Mouse (Mus musculus): ENCODE measurements around the gene Ifih1. TPM values are rescaled to one million over a fixed set of nuclear protein-coding genes. Genes with fewer than 3 reads are reported as not detected.

The Ifih1 gene
- polyA plus RNA-seq, 1 experiment = 1.3 TPM

DNA sequence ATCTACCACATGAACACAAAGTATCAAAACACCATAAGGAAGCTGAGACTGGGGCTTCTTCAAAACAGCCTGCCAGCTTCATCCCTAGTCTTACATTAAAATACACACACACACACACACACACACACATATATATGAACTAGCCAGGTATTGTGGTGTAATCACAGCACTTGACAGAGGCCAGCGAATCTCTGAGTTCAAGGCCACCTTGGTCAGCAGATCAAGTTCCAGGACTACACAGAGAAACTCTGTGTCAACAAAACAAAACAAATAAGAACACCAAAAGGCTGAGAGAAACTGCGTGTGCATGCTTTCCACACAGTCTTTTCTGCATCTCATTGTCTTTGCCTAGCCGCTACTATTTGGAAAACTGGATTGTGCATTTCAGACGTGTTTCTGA, 6.4 kb upstream of the Ifih1 start:
- Histone ChIP-seq H3K4me1 (ENCODE audit: control insufficient read depth, insufficient read depth, low read length) (no peaks in the 10 kb centered on the region), H3K4me3 (replicated peaks; ENCODE audit: insufficient read depth, low read depth, low read length) (no peak overlapping the region), H3K27me3 (ENCODE audit: control insufficient read depth, insufficient read depth, low read length) (no peaks in the 10 kb centered on the region), H3K27ac (ENCODE audit: insufficient read depth, low read length) (no peak overlapping the region)
- 92% methylated on average over 4 of the region's 4 CpGs for WGBS
- TF ChIP-seq CTCF (IDR thresholded peaks at IDR 0.05; ENCODE audit: borderline replicate concordance, insufficient read depth, low read depth, low read length) (no peak), POLR2A (IDR thresholded peaks at IDR 0.05; ENCODE audit: borderline replicate concordance, insufficient read depth, low read length) (no peak)
- no peak for DNase-seq

DNA sequence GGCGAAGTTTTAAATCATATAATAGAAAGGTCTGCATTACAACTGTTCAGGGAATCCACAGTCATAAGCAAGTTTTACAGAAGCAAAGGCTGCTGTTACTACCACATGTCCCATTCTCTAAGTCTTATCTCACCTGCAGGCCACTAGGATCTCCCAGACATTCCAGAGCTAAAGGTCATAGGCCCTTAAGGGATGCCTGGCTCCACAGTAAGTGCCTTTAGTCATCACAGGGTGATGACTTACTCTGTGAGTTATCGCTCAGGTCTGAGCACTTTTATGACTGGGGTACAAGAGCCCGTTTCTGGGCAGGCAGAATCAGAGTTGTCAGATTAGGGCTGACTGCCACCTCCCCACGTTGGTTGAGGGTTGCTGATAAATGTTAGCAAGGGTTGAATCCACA, 5.8 kb upstream of the Ifih1 start:
- no peak for DNase-seq
- WGBS = 84% methylated on average over 4 of the region's 4 CpGs
- H3K4me3 ChIP-seq (replicated peaks; ENCODE audit: insufficient read depth, low read depth, low read length) = no peak overlapping the region
- H3K27ac ChIP-seq (ENCODE audit: insufficient read depth, low read length) = no peak overlapping the region
- no peaks in the 10 kb centered on the region for H3K27me3 ChIP-seq (ENCODE audit: control insufficient read depth, insufficient read depth, low read length)
- H3K4me1 ChIP-seq (ENCODE audit: control insufficient read depth, insufficient read depth, low read length) = no peaks in the 10 kb centered on the region
- TF ChIP-seq POLR2A (IDR thresholded peaks at IDR 0.05; ENCODE audit: borderline replicate concordance, insufficient read depth, low read length) = no peak
- no peak for TF ChIP-seq CTCF (IDR thresholded peaks at IDR 0.05; ENCODE audit: borderline replicate concordance, insufficient read depth, low read depth, low read length)

DNA sequence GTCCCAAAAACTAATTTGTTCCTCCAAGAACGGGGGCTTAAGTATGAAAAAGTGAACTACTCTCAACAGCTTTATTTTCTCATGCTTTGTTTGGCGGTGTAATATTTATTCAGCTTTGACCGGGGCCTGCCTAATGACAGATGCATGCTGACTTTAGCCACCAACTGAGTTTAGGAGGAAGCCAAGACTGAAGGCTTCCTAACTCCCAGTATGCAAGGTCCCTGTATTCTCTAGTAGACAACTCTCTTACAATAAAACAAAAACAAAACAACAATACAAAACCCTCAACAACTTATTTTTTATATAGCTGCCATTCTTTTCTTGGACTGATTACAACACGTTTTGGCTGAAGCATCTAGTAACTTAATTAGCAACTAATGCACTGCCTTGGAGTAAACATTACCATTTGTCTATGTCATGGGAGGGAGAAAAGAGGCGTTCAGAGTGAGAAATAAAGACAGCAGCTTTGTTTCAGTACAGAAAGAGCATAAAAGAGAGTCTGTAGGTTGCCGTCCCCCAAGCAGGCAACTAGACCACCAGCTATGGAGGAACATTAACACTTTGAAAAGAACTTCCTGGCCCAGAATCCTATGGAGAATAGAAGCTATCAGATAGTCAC, 725 bp upstream of the Ifih1 start:
- Histone ChIP-seq H3K4me3 (replicated peaks; ENCODE audit: insufficient read depth, low read depth, low read length) (no peak overlapping the region), H3K27ac (ENCODE audit: insufficient read depth, low read length) (no peak overlapping the region), H3K27me3 (ENCODE audit: control insufficient read depth, insufficient read depth, low read length) (no peaks in the 10 kb centered on the region), H3K4me1 (ENCODE audit: control insufficient read depth, insufficient read depth, low read length) (no peaks in the 10 kb centered on the region)
- no peak for DNase-seq
- TF ChIP-seq CTCF (IDR thresholded peaks at IDR 0.05; ENCODE audit: borderline replicate concordance, insufficient read depth, low read depth, low read length) = no peak
- WGBS = 27% methylated on average over 6 of the region's 6 CpGs

DNA sequence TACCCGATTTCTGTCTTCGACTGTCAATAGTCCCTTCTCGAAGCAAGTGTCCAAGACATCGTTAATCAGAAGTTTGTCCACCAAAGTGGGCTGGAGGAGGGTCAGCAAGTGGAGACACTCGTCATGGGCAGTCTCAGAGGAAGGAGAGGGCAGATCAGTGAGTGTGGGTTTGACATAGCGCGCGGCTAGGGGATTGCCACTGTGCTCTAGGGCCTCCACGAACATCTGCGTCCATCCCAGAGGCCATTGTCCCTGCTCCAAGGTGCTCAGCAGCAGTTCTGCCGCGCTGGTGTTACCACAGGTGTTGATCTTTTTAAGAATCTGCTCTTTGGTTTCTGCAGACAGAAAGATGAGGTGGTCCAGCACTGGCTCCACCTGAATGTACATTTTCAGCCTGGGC, 580 bp downstream of the Ifih1 start:
- 54% methylated on average over 12 of the region's 12 CpGs for WGBS
- DNase-seq = no peak
- TF ChIP-seq POLR2A (IDR thresholded peaks at IDR 0.05; ENCODE audit: borderline replicate concordance, insufficient read depth, low read length) = no peak
- TF ChIP-seq CTCF (IDR thresholded peaks at IDR 0.05; ENCODE audit: borderline replicate concordance, insufficient read depth, low read depth, low read length) = no peak
- H3K27ac ChIP-seq (ENCODE audit: insufficient read depth, low read length) = no peak overlapping the region
- no peak overlapping the region for H3K4me3 ChIP-seq (replicated peaks; ENCODE audit: insufficient read depth, low read depth, low read length)
- H3K27me3 ChIP-seq (ENCODE audit: control insufficient read depth, insufficient read depth, low read length) = no peaks in the 10 kb centered on the region
- no peaks in the 10 kb centered on the region for H3K4me1 ChIP-seq (ENCODE audit: control insufficient read depth, insufficient read depth, low read length)

DNA sequence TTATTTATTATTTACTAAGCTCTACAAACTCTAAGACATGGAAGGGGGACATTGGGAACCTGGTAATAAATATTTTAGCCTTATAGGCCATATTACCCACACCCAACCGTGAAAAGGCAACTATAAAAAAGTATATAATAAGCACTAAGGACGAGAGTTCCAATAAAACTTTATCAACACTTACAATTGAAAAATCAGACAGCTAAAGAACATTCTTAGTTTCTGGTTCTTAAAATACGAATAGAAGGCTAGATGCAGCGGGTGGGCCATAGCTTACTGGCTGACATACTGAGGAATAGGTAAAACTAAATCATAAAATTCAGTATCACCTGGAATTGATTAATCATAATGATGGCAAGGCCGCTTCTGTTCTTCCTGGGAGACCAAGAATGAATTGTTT, 1.2 kb downstream of the Ifih1 start:
- TF ChIP-seq CTCF (IDR thresholded peaks at IDR 0.05; ENCODE audit: borderline replicate concordance, insufficient read depth, low read depth, low read length) = no peak
- no peak for TF ChIP-seq POLR2A (IDR thresholded peaks at IDR 0.05; ENCODE audit: borderline replicate concordance, insufficient read depth, low read length)
- H3K27ac ChIP-seq (ENCODE audit: insufficient read depth, low read length) = no peak overlapping the region
- H3K27me3 ChIP-seq (ENCODE audit: control insufficient read depth, insufficient read depth, low read length) = no peaks in the 10 kb centered on the region
- 97% methylated on average over 5 of the region's 5 CpGs for WGBS
- no peak overlapping the region for H3K4me3 ChIP-seq (replicated peaks; ENCODE audit: insufficient read depth, low read depth, low read length)
- no peaks in the 10 kb centered on the region for H3K4me1 ChIP-seq (ENCODE audit: control insufficient read depth, insufficient read depth, low read length)
- DNase-seq = no peak

DNA sequence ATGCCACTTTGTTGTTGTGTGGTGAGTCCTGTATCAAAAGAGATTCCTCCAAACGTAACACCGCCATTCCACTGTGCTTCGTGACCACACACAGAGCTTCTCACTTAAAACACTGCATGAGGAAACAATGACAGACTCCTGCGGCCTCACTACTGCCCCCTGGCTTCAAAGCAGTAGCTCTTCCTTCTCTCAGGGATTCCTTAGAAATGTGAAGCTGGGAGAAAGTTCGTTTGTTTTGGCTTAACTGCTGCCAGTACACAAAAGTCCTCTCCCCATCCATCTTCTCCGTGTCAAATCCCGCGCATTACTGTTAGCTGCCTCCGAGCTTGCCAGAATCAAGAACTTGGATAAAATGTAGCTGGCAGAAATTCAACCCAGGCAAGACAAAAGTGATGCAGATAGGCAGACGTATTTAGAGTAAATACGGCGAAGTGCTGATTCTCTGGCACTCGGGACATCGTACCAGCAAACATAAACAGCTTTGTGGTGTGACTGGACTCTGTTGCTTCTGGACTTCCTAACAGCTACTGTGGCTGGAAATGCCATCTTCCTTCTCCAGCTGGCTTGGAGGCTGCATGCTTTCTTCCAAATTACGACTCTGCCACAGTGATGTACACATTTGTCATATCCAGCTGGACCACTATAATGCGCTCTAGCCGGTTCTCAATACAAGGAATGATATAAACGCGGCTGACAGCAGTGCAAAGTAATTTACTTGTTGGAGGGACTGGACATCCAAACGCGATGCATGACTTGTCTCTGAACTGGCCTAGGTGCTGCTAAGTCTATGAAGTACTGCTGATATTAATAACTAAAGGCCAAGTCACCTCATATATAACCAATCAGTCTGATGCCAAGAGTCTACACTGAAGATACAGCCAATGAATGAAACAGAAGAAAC, 2.4 kb downstream of the Ifih1 start:
- TF ChIP-seq POLR2A (IDR thresholded peaks at IDR 0.05; ENCODE audit: borderline replicate concordance, insufficient read depth, low read length) (no peak), CTCF (IDR thresholded peaks at IDR 0.05; ENCODE audit: borderline replicate concordance, insufficient read depth, low read depth, low read length) (peak; percentile 12; the same call in 1 of the 2 replicates)
- Histone ChIP-seq H3K4me3 (replicated peaks; ENCODE audit: insufficient read depth, low read depth, low read length) (no peak overlapping the region), H3K27me3 (ENCODE audit: control insufficient read depth, insufficient read depth, low read length) (no peaks in the 10 kb centered on the region), H3K4me1 (ENCODE audit: control insufficient read depth, insufficient read depth, low read length) (no peaks in the 10 kb centered on the region), H3K27ac (ENCODE audit: insufficient read depth, low read length) (no peak overlapping the region)
- WGBS = 33% methylated on average over 21 of the region's 21 CpGs
- DNase-seq = no peak

DNA sequence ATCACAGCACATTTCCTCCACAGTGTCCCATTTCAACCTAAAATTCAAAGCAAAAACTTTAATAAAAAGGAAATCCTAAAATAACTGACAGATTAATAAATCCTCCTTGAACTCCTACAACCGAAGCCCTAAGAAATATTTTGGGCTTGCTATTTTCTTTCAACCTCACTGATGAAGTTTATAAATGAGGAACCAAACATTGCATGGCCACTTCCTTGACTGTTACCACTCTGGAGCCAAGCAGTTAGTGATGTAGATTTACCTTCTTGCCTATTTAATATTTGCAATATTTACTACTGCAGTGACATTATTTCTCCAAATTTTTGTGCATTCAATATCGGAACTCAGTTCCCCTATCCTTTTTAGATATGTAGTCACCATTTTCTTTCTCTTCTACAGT, 6.2 kb downstream of the Ifih1 start:
- 90% methylated on average over 2 of the region's 2 CpGs for WGBS
- Histone ChIP-seq H3K4me1 (ENCODE audit: control insufficient read depth, insufficient read depth, low read length) (no peaks in the 10 kb centered on the region), H3K27ac (ENCODE audit: insufficient read depth, low read length) (no peak overlapping the region), H3K27me3 (ENCODE audit: control insufficient read depth, insufficient read depth, low read length) (no peaks in the 10 kb centered on the region), H3K4me3 (replicated peaks; ENCODE audit: insufficient read depth, low read depth, low read length) (no peak overlapping the region)
- TF ChIP-seq POLR2A (IDR thresholded peaks at IDR 0.05; ENCODE audit: borderline replicate concordance, insufficient read depth, low read length) (no peak), CTCF (IDR thresholded peaks at IDR 0.05; ENCODE audit: borderline replicate concordance, insufficient read depth, low read depth, low read length) (no peak)
- DNase-seq = no peak

DNA sequence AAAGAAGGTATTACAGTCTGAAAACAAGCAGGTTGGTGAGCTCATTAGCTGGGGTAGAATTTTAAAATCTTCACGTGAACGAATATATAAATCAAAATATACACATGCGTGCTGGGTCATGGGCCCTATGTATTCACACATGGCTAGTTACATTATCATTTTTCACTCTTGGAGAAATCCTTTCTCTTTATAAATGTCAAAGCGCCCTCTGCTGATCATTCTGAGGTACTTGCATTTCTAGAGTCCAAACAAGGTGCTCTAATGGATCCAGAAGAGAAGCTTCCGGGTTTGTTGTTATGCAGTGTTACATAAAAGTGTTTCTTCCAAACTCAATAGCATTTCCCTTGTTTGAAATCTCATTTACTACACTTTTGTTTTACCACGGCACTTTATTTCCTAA, 15.6 kb downstream of the Ifih1 start:
- H3K4me1 ChIP-seq (ENCODE audit: control insufficient read depth, insufficient read depth, low read length) = no peaks in the 10 kb centered on the region

More for the DNA sequence above, 15.6 kb downstream of the Ifih1 start:
- Histone ChIP-seq H3K27ac (ENCODE audit: insufficient read depth, low read length) (no peak overlapping the region), H3K4me3 (replicated peaks; ENCODE audit: insufficient read depth, low read depth, low read length) (no peak overlapping the region), H3K27me3 (ENCODE audit: control insufficient read depth, insufficient read depth, low read length) (no peaks in the 10 kb centered on the region)
- DNase-seq = peak in 1 of 2 experiments; percentile 13
- TF ChIP-seq CTCF (IDR thresholded peaks at IDR 0.05; ENCODE audit: borderline replicate concordance, insufficient read depth, low read depth, low read length) (peak; percentile 22; the same call in 1 of the 2 replicates), POLR2A (IDR thresholded peaks at IDR 0.05; ENCODE audit: borderline replicate concordance, insufficient read depth, low read length) (no peak)
- WGBS = 14% methylated on average over 6 of the region's 6 CpGs

Measured in cerebellum, adult 2 months (tissue).